Comparison of ENCODE assay signal across 24 mouse cellular contexts in the genomic region with DNA sequence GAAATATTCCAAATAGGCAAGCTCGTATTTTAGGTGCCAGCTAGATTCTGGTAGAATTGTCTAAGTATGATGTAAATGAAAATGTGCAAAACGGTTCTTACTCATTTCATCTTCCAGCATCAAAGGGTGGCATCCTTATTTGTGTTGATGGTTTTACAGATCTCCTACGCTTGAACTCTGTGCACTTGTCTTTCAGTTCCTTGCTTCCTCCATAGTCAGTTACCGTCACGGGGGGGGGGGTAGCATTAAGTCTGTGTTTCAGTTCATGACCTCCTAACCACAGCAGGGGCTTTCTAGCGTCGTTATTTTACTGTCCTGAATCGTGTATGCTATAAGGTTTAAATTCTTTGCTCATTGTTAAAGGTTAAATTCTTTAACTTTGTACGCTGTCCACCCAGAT. TPM values are rescaled to one million over a fixed set of nuclear protein-coding genes. Genes with fewer than 3 reads are reported as not detected.
DNase-seq lines count a peak whose midpoint lies in the region; ATAC-seq and TF ChIP-seq lines count a peak whose summit lies in the region.
"Had no signal": no experiment of that assay in that cellular context is flagged by ENCODE, and none has a peak within 500 bp of the region (broad histone marks: within the 10 kb centered on the region; RNA-seq: fewer than 3 reads in every experiment).

No protein-coding gene starts in this region.

- WGBS in heart, adult 2 months = 86% methylated on average over 9 of the region's 9 CpGs
- 83% methylated on average over 9 of the region's 9 CpGs for WGBS in forebrain, embryonic 10.5 days

- TF ChIP-seq POLR2A in heart, adult 2 months (IDR thresholded peaks at IDR 0.05; ENCODE audit: insufficient read depth, low read depth, low read length) = no peak

- ATAC-seq in activated CD4-positive, CD25-positive, alpha-beta regulatory T cell, adult 4 months = peak; percentile 74
- ATAC-seq: forebrain, embryonic 16.5 days; hindbrain, postnatal 0 days; intestine, embryonic 15.5 days had no signal

- no peaks in the 10 kb centered on the region for H3K9me3 ChIP-seq in forebrain, embryonic 10.5 days
- H3K9me3 ChIP-seq: embryonic facial prominence, embryonic 12.5 days; embryonic facial prominence, embryonic 15.5 days; forebrain, embryonic 12.5 days; intestine, embryonic 15.5 days had no signal

- no peak for TF ChIP-seq CTCF in heart, adult 2 months (IDR thresholded peaks at IDR 0.05)

- no peak overlapping the region for H3K9ac ChIP-seq in heart, adult 2 months (ENCODE audit: low read depth, low read length)
- H3K9ac ChIP-seq: embryonic facial prominence, embryonic 12.5 days; embryonic facial prominence, embryonic 15.5 days; forebrain, embryonic 12.5 days; hindbrain, embryonic 14.5 days; intestine, embryonic 15.5 days had no signal

- no peak for TF ChIP-seq EP300 in heart, adult 2 months (IDR thresholded peaks at IDR 0.05; ENCODE audit: insufficient read depth, low read depth, low read length)

- H3K4me3 ChIP-seq in heart, adult 2 months = no peak overlapping the region
- no peak overlapping the region for H3K4me3 ChIP-seq in forebrain, embryonic 10.5 days
- H3K4me3 ChIP-seq: embryonic facial prominence, embryonic 12.5 days; embryonic facial prominence, embryonic 15.5 days; forebrain, embryonic 12.5 days; intestine, embryonic 15.5 days had no signal

- no peaks in the 10 kb centered on the region for H3K27me3 ChIP-seq in heart, adult 2 months (ENCODE audit: control insufficient read depth, insufficient read depth, low read length)
- no peaks in the 10 kb centered on the region for H3K27me3 ChIP-seq in forebrain, embryonic 10.5 days (ENCODE audit: poor library complexity, severe bottlenecking)
- H3K27me3 ChIP-seq: embryonic facial prominence, embryonic 12.5 days; embryonic facial prominence, embryonic 15.5 days; forebrain, embryonic 12.5 days; intestine, embryonic 15.5 days had no signal

- peaks cover 5% of the 10 kb centered on the region for H3K79me2 ChIP-seq in heart, adult 2 months (replicated peaks; ENCODE audit: control insufficient read depth, insufficient read depth, low read length)

- H3K27ac ChIP-seq in heart, adult 2 months = no peak overlapping the region
- H3K27ac ChIP-seq in forebrain, embryonic 10.5 days = no peak overlapping the region
- H3K27ac ChIP-seq: embryonic facial prominence, embryonic 12.5 days; embryonic facial prominence, embryonic 15.5 days; forebrain, embryonic 12.5 days; hindbrain, embryonic 14.5 days; hindbrain, postnatal 0 days; intestine, embryonic 15.5 days had no signal

- peaks cover 2% of the 10 kb centered on the region for H3K36me3 ChIP-seq in heart, adult 2 months (ENCODE audit: control insufficient read depth, insufficient read depth, low read length)
- peaks cover 4% of the 10 kb centered on the region; the same call in 1 of the 2 replicates for H3K36me3 ChIP-seq in forebrain, embryonic 10.5 days (replicated peaks)
- H3K36me3 ChIP-seq: embryonic facial prominence, embryonic 12.5 days; intestine, embryonic 15.5 days had no signal

- DNase-seq in CD4-positive, CD25-positive, alpha-beta regulatory T cell, adult 2 months (ENCODE audit: low read depth, low spot score) = peak; percentile 65
- DNase-seq in naive thymus-derived CD4-positive, alpha-beta T cell, adult 2 months (ENCODE audit: low read depth) = peak; percentile 42
- DNase-seq in heart, adult 2 months = no peak
- no peak for DNase-seq in forebrain, embryonic 10.5 days (ENCODE audit: extremely low spot score, low spot score)
- no peak for DNase-seq in cerebellum, postnatal 36 days
- no peak for DNase-seq in heart, postnatal 25 days (ENCODE audit: low spot score)
- DNase-seq: adrenal gland, adult 8-10 months; adrenal gland, postnatal 25 days; B cell, adult 2 months; cerebellum, adult 11-12 months; cerebellum, adult 8-10 months; cerebellum, postnatal 10 days; gastrocnemius, postnatal 10 days; gastrocnemius, postnatal 36 days; heart, postnatal 4 days; kidney, adult 11 months had no signal

- intact Hi-C loops in heart, adult 2 months (cut with DNase I) = no loop called here
- intact Hi-C loops in heart, postnatal 25 days (cut with DNase I) = no loop called here

- H3K4me1 ChIP-seq in heart, adult 2 months (ENCODE audit: control insufficient read depth, insufficient read depth, low read length) = peaks cover 7% of the 10 kb centered on the region
- H3K4me1 ChIP-seq in forebrain, embryonic 10.5 days = peaks cover 9% of the 10 kb centered on the region
- H3K4me1 ChIP-seq: intestine, embryonic 15.5 days had no signal

RNA-seq across cellular contexts. Expression of a gene that starts 10.0 kb away (rescaled TPM):
- 10 to 100 TPM; 20.1 to 20.5 TPM for polyA plus RNA-seq in activated CD4-positive, CD25-positive, alpha-beta regulatory T cell, adult 4 months (2017; shearing (Covaris generic))
- 10 to 100 TPM; 17.8 to 19.5 TPM for total RNA-seq in heart, adult 2 months (2021)
- polyA plus RNA-seq in heart, adult 2 months (2012; rRNA removed) = 4.3 and 9.1 TPM in 2 replicates
- 5.3 and 6.1 TPM in 2 replicates for polyA plus RNA-seq in forebrain, embryonic 10.5 days (2016; fragmentation: Nextera tagmentation; extraction: Ambion mirVana)
- total RNA-seq in heart, postnatal 25 days (2021) = 10 to 100 TPM; 16.6 to 17.7 TPM

Comparison
In these comparisons a context has a peak if more than half of its experiments do, and no peak if none do; other contexts are left out.
1. DNase-seq: peak in CD4-positive, CD25-positive, alpha-beta regulatory T cell, adult 2 months (single experiment) and naive thymus-derived CD4-positive, alpha-beta T cell, adult 2 months (single experiment); none in heart, adult 2 months (0 of 2), forebrain, embryonic 10.5 days (single experiment), cerebellum, postnatal 36 days (0 of 2) and heart, postnatal 25 days (single experiment).